ENCODE assay signal across 19 mouse cellular contexts in genomic region chr11:84597572-84598295, GRCm38 (mm10).
A peak's percentile ranks its signal among the peaks of the same experiment; 100 is the strongest.
DNase-seq lines count a peak whose midpoint lies in the region; TF ChIP-seq lines count a peak whose summit lies in the region.
"Had no signal": no experiment of that assay in that cellular context is flagged by ENCODE, and none has a peak within 500 bp of the region (broad histone marks: within the 10 kb centered on the region; RNA-seq: fewer than 3 reads in every experiment).

No protein-coding gene starts in this region.

- no peak for TF ChIP-seq POLR2A in cerebellum, adult 2 months (IDR thresholded peaks at IDR 0.05; ENCODE audit: borderline replicate concordance, insufficient read depth, low read length)

- H3K27ac ChIP-seq in cerebellum, adult 2 months (ENCODE audit: insufficient read depth, low read length) = no peak overlapping the region
- H3K27ac ChIP-seq in layer of hippocampus, adult 2 months = no peak overlapping the region
- H3K27ac ChIP-seq: embryonic facial prominence, embryonic 15.5 days; forebrain, embryonic 10.5 days; gastrocnemius, adult 2 months; heart, adult 2 months; liver, embryonic 13.5 days; stomach, embryonic 15.5 days had no signal

- peak; percentile 88 to 95 for DNase-seq in cerebellum, postnatal 10 days
- DNase-seq in cerebellum, adult 2 months = no peak
- DNase-seq in layer of hippocampus, adult 11-12 months (ENCODE audit: low spot score) = peak; percentile 11
- no peak for DNase-seq in layer of hippocampus, adult 2 months (ENCODE audit: low spot score in 2 of 2)
- DNase-seq in lung, postnatal 25 days (ENCODE audit: low spot score) = peak; percentile 21
- no peak for DNase-seq in lung, postnatal 10 days
- peak; percentile 8 for DNase-seq in telencephalon, adult 2 months (ENCODE audit: low read depth, low spot score)
- no peak for DNase-seq in urinary bladder, adult 18-20 months (ENCODE audit: low spot score in 2 of 2)
- DNase-seq: adrenal gland, postnatal 10 days; embryo, embryonic 11 days; gastrocnemius, adult 2 months; kidney, adult 2 months; kidney, postnatal 14 days; liver, embryonic 13.5 days; spleen, adult 18-20 months had no signal

- no peak overlapping the region for H3K4me3 ChIP-seq in cerebellum, adult 2 months (replicated peaks; ENCODE audit: insufficient read depth, low read depth, low read length)
- no peak overlapping the region for H3K4me3 ChIP-seq in layer of hippocampus, adult 2 months
- H3K4me3 ChIP-seq: embryonic facial prominence, embryonic 15.5 days; forebrain, embryonic 10.5 days; gastrocnemius, adult 2 months; heart, adult 2 months; liver, embryonic 13.5 days; stomach, embryonic 15.5 days had no signal

- H3K27me3 ChIP-seq in cerebellum, adult 2 months (ENCODE audit: control insufficient read depth, insufficient read depth, low read length) = no peaks in the 10 kb centered on the region
- H3K27me3 ChIP-seq: stomach, embryonic 15.5 days had no signal

- H3K4me1 ChIP-seq in cerebellum, adult 2 months (ENCODE audit: control insufficient read depth, insufficient read depth, low read length) = no peaks in the 10 kb centered on the region
- H3K4me1 ChIP-seq: stomach, embryonic 15.5 days had no signal

- WGBS in cerebellum, adult 2 months = 53% methylated on average over 9 of the region's 9 CpGs

- TF ChIP-seq CTCF in cerebellum, adult 2 months (IDR thresholded peaks at IDR 0.05; ENCODE audit: borderline replicate concordance, insufficient read depth, low read depth, low read length) = no peak
- no peak for TF ChIP-seq CTCF in layer of hippocampus, adult 2 months (conservative IDR thresholded peaks at IDR 0.05)

Comparison
In these comparisons a context has a peak if more than half of its experiments do, and no peak if none do; other contexts are left out.
1. DNase-seq: peak in cerebellum, postnatal 10 days (2 of 2), layer of hippocampus, adult 11-12 months (single experiment), lung, postnatal 25 days (single experiment) and telencephalon, adult 2 months (single experiment); none in cerebellum, adult 2 months (0 of 2), layer of hippocampus, adult 2 months (0 of 2), lung, postnatal 10 days (single experiment) and urinary bladder, adult 18-20 months (0 of 2).